Mouse (Mus musculus) lung, embryonic 15.5 days (tissue): Measurements from ENCODE around the gene Acsm3. TPM values are rescaled to one million over a fixed set of nuclear protein-coding genes. Genes with fewer than 3 reads are reported as not detected.

Source experiments
- ATAC-seq: fragments of 200-750 bp; cut with Nextera tagmentation; 2 replicates; pipeline ENCODE4 v1.8.0; 2017; ENCODE audit warnings: moderate number of reproducible peaks, borderline replicate concordance; ENCODE audit not compliant: low FRiP score, low TSS enrichment; ENCODE audit errors: extremely low read depth
- H3K27ac ChIP-seq: fragments of 300-500 bp; sonication (generic); 2 replicates; pipeline ENCODE4 v1.5.1; 2015; ENCODE audit warnings: moderate library complexity, mild to moderate bottlenecking, inconsistent platforms
- H3K27me3 ChIP-seq: fragments of 300-500 bp; sonication (generic); 2 replicates; pipeline ENCODE4 v1.6.1; 2015; ENCODE audit warnings: inconsistent platforms
- H3K36me3 ChIP-seq: fragments of 300-500 bp; sonication (generic); 2 replicates; pipeline ENCODE4 v1.6.1; 2015; ENCODE audit warnings: inconsistent platforms
- H3K4me1 ChIP-seq: fragments of 300-500 bp; sonication (generic); 2 replicates; pipeline ENCODE4 v1.6.1; 2015; ENCODE audit warnings: inconsistent platforms
- H3K4me2 ChIP-seq: fragments of 300-500 bp; sonication (generic); 2 replicates; pipeline ENCODE4 v1.6.1; 2015; ENCODE audit warnings: inconsistent platforms, mild to moderate bottlenecking, moderate library complexity
- H3K4me3 ChIP-seq: fragments of 300-500 bp; sonication (generic); 2 replicates; pipeline ENCODE4 v1.5.1; 2015; ENCODE audit warnings: mild to moderate bottlenecking, inconsistent platforms
- H3K9ac ChIP-seq: fragments of 300-500 bp; sonication (generic); 2 replicates; pipeline ENCODE4 v1.6.1; 2015; ENCODE audit warnings: inconsistent platforms
- H3K9me3 ChIP-seq: fragments of 300-500 bp; sonication (generic); 2 replicates; pipeline ENCODE4 v1.6.1; 2016; ENCODE audit warnings: inconsistent platforms
- whole genome bisulfite sequencing: fragments of 180-500 bp; shearing (Covaris S2); methylation state at CpG from one replicate; pipeline ENCODE4 v1.1.7; 2015; 5-methylcytosine and 5-hydroxymethylcytosine counted together
- polyA plus RNA-seq: library from polyadenylated mRNA; unstranded; fragments of >200 nt; fragmentation: Nextera tagmentation; extraction: Ambion mirVana; gene quantifications from 2 replicates; pipeline ENCODE4 v1.2.1, GENCODE M21; 2015

Gene Acsm3
- polyA plus RNA-seq, 1 experiment from 2014 or later: 0.29 TPM

DNA sequence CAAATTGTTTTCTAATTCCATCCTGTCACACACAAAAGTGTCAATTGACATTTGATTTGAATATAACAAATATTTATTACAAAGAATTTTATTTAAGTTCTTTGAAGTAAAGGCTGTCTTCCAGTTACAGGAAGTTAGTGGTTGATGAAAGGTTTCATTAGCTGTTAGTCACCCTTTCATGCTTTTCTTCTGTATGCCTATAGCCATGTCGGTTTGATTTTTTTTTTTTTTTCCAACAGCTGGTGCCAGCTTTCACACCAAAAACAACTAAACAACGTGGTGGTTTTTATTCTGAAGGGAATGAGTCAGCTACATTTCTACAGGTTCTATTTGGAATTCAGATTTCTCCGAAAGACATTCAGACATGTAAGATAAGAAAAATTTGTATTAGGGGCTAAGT is 40.3 kb downstream of the Acsm3 start:
- H3K9me3 ChIP-seq: no peaks in the 10 kb centered on the region
- WGBS: 77% methylated on average over 3 of the region's 3 CpGs
- H3K4me3 ChIP-seq: no peak overlapping the region
- H3K36me3 ChIP-seq: 0 out of 2 replicates have a peak, but pooled peaks cover 9% of the 10 kb centered on the region
- no peak overlapping the region for H3K4me2 ChIP-seq
- no peaks in the 10 kb centered on the region for H3K27me3 ChIP-seq
- no peak overlapping the region for H3K9ac ChIP-seq
- no peaks in the 10 kb centered on the region for H3K4me1 ChIP-seq
- ATAC-seq: no peak
- H3K27ac ChIP-seq: no peak overlapping the region

DNA sequence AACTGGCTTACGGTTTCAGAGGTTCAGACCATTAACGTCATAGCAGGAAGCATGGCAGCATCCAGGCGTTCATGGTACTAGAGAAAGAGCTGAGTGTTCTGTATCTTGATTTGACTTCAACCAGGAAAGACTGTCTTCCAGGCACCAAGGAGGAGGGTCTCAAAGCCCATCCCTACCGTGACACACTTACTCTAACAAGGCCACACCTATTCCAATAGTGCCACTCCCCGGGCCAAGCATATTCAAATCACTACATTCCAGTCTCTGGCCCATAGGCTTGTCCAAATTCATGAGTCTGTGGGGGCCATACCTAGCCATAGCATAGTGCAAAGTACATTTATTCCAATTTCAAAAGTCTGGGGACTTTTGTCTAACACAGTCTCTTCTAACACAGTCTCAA is 46.7 kb downstream of the Acsm3 start:
- H3K4me3 ChIP-seq: no peak overlapping the region
- peaks cover 28% of the 10 kb centered on the region; the same call in 1 of the 2 replicates for H3K36me3 ChIP-seq
- no peak overlapping the region for H3K4me2 ChIP-seq
- no peaks in the 10 kb centered on the region for H3K9me3 ChIP-seq
- H3K4me1 ChIP-seq: no peaks in the 10 kb centered on the region
- H3K9ac ChIP-seq: no peak overlapping the region
- ATAC-seq: no peak
- WGBS: 94% methylated on average over 5 of the region's 5 CpGs
- no peaks in the 10 kb centered on the region for H3K27me3 ChIP-seq
- no peak overlapping the region for H3K27ac ChIP-seq

DNA sequence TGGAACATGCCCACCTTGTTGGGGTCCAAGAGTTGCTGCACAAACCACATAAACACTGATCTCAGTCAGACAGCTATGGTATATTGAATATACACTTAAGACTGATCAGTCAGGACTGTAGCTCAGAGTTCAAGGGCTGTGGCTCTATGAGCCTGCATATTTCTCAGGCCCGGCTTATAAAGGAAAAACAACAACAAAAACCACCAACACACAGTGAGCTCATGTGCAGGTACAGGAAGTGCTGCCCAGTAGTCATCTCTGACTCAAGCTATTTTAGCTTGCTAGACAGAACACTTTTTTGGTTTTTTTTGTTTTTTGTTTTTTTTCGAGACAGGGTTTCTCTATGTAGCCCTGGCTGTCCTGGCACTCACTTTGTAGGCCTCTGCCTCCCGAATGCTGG is 48.0 kb downstream of the Acsm3 start:
- H3K4me3 ChIP-seq: no peak overlapping the region
- no peak overlapping the region for H3K9ac ChIP-seq
- no peak overlapping the region for H3K4me2 ChIP-seq
- H3K27ac ChIP-seq: no peak overlapping the region
- H3K27me3 ChIP-seq: no peaks in the 10 kb centered on the region
- peaks cover 32% of the 10 kb centered on the region; the same call in 1 of the 2 replicates for H3K36me3 ChIP-seq
- H3K4me1 ChIP-seq: no peaks in the 10 kb centered on the region
- no peak for ATAC-seq
- no peaks in the 10 kb centered on the region for H3K9me3 ChIP-seq
- 94% methylated on average over 3 of the region's 3 CpGs for WGBS

DNA sequence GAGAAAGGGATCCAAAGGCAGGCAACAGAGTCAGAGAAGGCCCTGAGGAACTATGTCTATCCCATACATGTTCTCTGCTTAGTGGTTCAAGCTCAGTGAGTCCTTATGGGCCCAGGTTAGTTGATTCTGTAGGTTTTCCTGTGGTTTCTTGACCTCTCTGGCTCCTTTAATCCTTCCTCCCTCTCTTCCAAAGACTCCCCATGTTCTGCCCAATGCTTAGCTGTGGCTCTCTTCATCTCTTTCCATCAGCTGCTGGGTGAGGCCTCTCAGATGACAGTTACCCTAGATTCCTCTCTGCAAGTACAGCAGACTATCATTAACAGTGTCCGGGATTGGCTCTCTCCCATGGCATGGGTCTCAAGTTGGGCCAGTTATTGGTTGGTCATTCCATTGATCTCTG is 74.6 kb downstream of the Acsm3 start:
- H3K9ac ChIP-seq: no peak overlapping the region
- H3K4me1 ChIP-seq: no peaks in the 10 kb centered on the region
- no peak overlapping the region for H3K4me2 ChIP-seq
- no peak overlapping the region for H3K4me3 ChIP-seq
- ATAC-seq: no peak
- no peak overlapping the region for H3K27ac ChIP-seq
- no peaks in the 10 kb centered on the region for H3K27me3 ChIP-seq
- H3K9me3 ChIP-seq: no peaks in the 10 kb centered on the region
- peaks cover 2% of the 10 kb centered on the region; the same call in 1 of the 2 replicates for H3K36me3 ChIP-seq
- WGBS: 95% methylated on average over 1 of the region's 1 CpGs

DNA sequence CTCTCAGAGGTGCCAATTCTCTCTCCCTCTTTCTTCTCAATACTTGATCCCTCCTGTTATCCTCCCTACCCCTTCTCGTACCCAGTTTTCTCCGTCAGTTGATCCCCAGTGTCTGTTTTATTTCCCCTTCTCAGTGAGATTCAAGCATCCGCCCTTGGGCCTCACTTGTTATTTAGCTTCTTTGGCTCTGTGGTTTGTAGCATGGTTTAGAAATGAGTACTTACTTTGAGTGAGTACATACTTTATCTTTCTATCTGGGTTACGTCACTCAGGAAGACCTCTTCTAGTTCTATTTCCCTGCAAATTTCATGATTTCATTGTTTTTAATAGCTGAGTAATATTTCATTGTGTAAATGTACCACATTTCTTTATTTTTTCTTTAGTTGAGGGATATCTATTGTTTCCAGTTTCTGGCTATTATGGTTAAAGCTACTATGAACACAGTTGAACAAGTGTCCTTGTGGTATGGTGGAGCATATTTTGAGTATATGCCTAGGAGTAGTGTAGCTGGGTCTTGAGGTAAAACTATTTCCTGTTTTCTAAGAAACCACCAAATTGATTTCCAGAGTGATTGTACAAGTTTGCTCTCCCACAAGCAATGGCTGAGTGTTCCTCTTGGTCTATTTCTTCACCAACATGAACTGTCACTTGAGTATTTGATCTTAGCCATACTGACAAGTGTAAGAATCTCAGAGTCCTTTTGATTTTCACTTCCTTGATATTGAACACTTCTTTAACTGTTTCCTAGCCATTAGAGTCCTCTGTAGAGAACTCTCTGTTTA is 75.5 kb downstream of the Acsm3 start:
- Histone ChIP-seq H3K27ac (no peak overlapping the region), H3K36me3 (peaks cover 2% of the 10 kb centered on the region; the same call in 1 of the 2 replicates), H3K9ac (no peak overlapping the region), H3K9me3 (no peaks in the 10 kb centered on the region), H3K27me3 (no peaks in the 10 kb centered on the region), H3K4me2 (no peak overlapping the region), H3K4me3 (no peak overlapping the region), H3K4me1 (no peaks in the 10 kb centered on the region)
- 86% methylated on average over 4 of the region's 4 CpGs for WGBS
- ATAC-seq: no peak

Other genes starting within 250 kb of the Acsm3 start
- gene Acsm5, start 241.5 kb upstream of the Acsm3 start, polyA plus RNA-seq: 0.19 TPM in 1 of 2 replicates, not detected in the other
- 0.14 TPM in 1 of 2 replicates, not detected in the other for gene Pdilt, start 237.4 kb upstream of the Acsm3 start, polyA plus RNA-seq
- 0.20 TPM in 1 of 2 replicates, not detected in the other for gene Acsm2, start 206.6 kb upstream of the Acsm3 start, polyA plus RNA-seq
- 3.5 and 4.0 TPM in 2 replicates for gene Acsm1, start 153.9 kb upstream of the Acsm3 start, polyA plus RNA-seq
- 0.09 TPM in 1 of 2 replicates, not detected in the other for gene Acsm4, start 70.9 kb upstream of the Acsm3 start, polyA plus RNA-seq
- gene Thumpd1, start 40.1 kb upstream of the Acsm3 start, polyA plus RNA-seq: 70.1 and 72.0 TPM in 2 replicates
- 22.8 and 23.9 TPM in 2 replicates for gene Rexo5, start 33.1 kb downstream of the Acsm3 start, polyA plus RNA-seq
- 26.3 and 26.7 TPM in 2 replicates for gene Eri2, start 33.1 kb downstream of the Acsm3 start, polyA plus RNA-seq
- 7.0 and 9.0 TPM in 2 replicates for gene Lyrm1, start 134.9 kb downstream of the Acsm3 start, polyA plus RNA-seq
- 9.4 and 11.3 TPM in 2 replicates for gene Dcun1d3, start 135.4 kb downstream of the Acsm3 start, polyA plus RNA-seq